Mouse (Mus musculus): ENCODE data around the gene Ifng. TPM values are rescaled to one million over a fixed set of nuclear protein-coding genes. Genes with fewer than 3 reads are reported as not detected.

The Ifng gene
- not detected in 2 replicates for polyA plus RNA-seq (2015; fragmentation: Nextera tagmentation; extraction: Ambion mirVana)

GRCm38 (mm10) chr10:118440742-118441240, at the start of gene Ifng:
Ifng (plus strand) TSS chr10:118441046.
- Histone ChIP-seq H3K9ac (no peak within 1 kb of the TSS), H3K9me3 (replicated peaks) (no peaks in the 10 kb centered on the region), H3K27me3 (no peaks in the 10 kb centered on the region), H3K4me3 (replicated peaks) (no peak within 1 kb of the TSS), H3K36me3 (replicated peaks) (no peaks in the 10 kb centered on the region), H3K4me2 (no peak within 1 kb of the TSS), H3K27ac (replicated peaks) (no peak within 1 kb of the TSS), H3K4me1 (replicated peaks) (no peaks in the 10 kb centered on the region)
- 72% methylated on average over 11 of the region's 11 CpGs for WGBS (ENCODE audit: insufficient replicate concordance)
- no peak for ATAC-seq (ENCODE audit: insufficient read depth)

GRCm38 (mm10) chr10:118399917-118400316, 40.9 kb upstream of the Ifng start:
- Histone ChIP-seq H3K9ac (no peak overlapping the region), H3K36me3 (replicated peaks) (no peaks in the 10 kb centered on the region), H3K4me2 (no peak overlapping the region), H3K4me3 (replicated peaks) (no peak overlapping the region), H3K27me3 (no peaks in the 10 kb centered on the region), H3K9me3 (replicated peaks) (no peaks in the 10 kb centered on the region), H3K27ac (replicated peaks) (no peak overlapping the region), H3K4me1 (replicated peaks) (no peaks in the 10 kb centered on the region)
- WGBS (ENCODE audit: insufficient replicate concordance), result 73% methylated on average over 16 of the region's 16 CpGs
- ATAC-seq (ENCODE audit: insufficient read depth), result no peak

- no peak for ATAC-seq (ENCODE audit: insufficient read depth)
Observed at GRCm38 (mm10) chr10:118406463-118407221, 34.2 kb upstream of the Ifng start.

GRCm38 (mm10) chr10:118411377-118411776, 29.5 kb upstream of the Ifng start:
- Histone ChIP-seq H3K9me3 (replicated peaks) (no peaks in the 10 kb centered on the region), H3K4me2 (no peak overlapping the region), H3K9ac (no peak overlapping the region), H3K27ac (replicated peaks) (no peak overlapping the region), H3K4me3 (replicated peaks) (no peak overlapping the region), H3K4me1 (replicated peaks) (no peaks in the 10 kb centered on the region), H3K27me3 (no peaks in the 10 kb centered on the region), H3K36me3 (replicated peaks) (no peaks in the 10 kb centered on the region)
- no peak for ATAC-seq (ENCODE audit: insufficient read depth)

More at GRCm38 (mm10) chr10:118406463-118407221, 34.2 kb upstream of the Ifng start:
- no peak overlapping the region for H3K4me3 ChIP-seq (replicated peaks)
- no peak overlapping the region for H3K9ac ChIP-seq
- H3K27me3 ChIP-seq, result no peaks in the 10 kb centered on the region
- no peak overlapping the region for H3K4me2 ChIP-seq
- H3K4me1 ChIP-seq (replicated peaks), result no peaks in the 10 kb centered on the region
- no peaks in the 10 kb centered on the region for H3K9me3 ChIP-seq (replicated peaks)
- WGBS (ENCODE audit: insufficient replicate concordance), result 35% methylated on average over 5 of the region's 5 CpGs
- no peak overlapping the region for H3K27ac ChIP-seq (replicated peaks)
- no peaks in the 10 kb centered on the region for H3K36me3 ChIP-seq (replicated peaks)

- Histone ChIP-seq H3K9ac (no peak overlapping the region), H3K4me2 (no peak overlapping the region), H3K4me3 (replicated peaks) (no peak overlapping the region), H3K36me3 (replicated peaks) (no peaks in the 10 kb centered on the region), H3K4me1 (replicated peaks) (no peaks in the 10 kb centered on the region), H3K27ac (replicated peaks) (no peak overlapping the region), H3K27me3 (no peaks in the 10 kb centered on the region), H3K9me3 (replicated peaks) (no peaks in the 10 kb centered on the region)
- 61% methylated on average over 5 of the region's 5 CpGs for WGBS (ENCODE audit: insufficient replicate concordance)
- no peak for ATAC-seq (ENCODE audit: insufficient read depth)
Observed at GRCm38 (mm10) chr10:118412774-118413173, 28.1 kb upstream of the Ifng start.

- 18% methylated on average over 7 of the region's 7 CpGs for WGBS (ENCODE audit: insufficient replicate concordance)
- Histone ChIP-seq H3K4me3 (replicated peaks) (no peak overlapping the region), H3K4me2 (no peak overlapping the region), H3K36me3 (replicated peaks) (no peaks in the 10 kb centered on the region), H3K27me3 (no peaks in the 10 kb centered on the region), H3K4me1 (replicated peaks) (no peaks in the 10 kb centered on the region), H3K9ac (no peak overlapping the region), H3K27ac (replicated peaks) (no peak overlapping the region), H3K9me3 (replicated peaks) (no peaks in the 10 kb centered on the region)
- ATAC-seq (ENCODE audit: insufficient read depth), result no peak
Observed at GRCm38 (mm10) chr10:118419000-118419425, 21.8 kb upstream of the Ifng start.

GRCm38 (mm10) chr10:118420896-118421295, 19.9 kb upstream of the Ifng start:
- no peak overlapping the region for H3K4me2 ChIP-seq
- no peak overlapping the region for H3K4me3 ChIP-seq (replicated peaks)
- no peaks in the 10 kb centered on the region for H3K9me3 ChIP-seq (replicated peaks)
- no peaks in the 10 kb centered on the region for H3K36me3 ChIP-seq (replicated peaks)
- no peaks in the 10 kb centered on the region for H3K4me1 ChIP-seq (replicated peaks)
- H3K27ac ChIP-seq (replicated peaks), result no peak overlapping the region
- H3K9ac ChIP-seq, result no peak overlapping the region
- H3K27me3 ChIP-seq, result no peaks in the 10 kb centered on the region
- no peak for ATAC-seq (ENCODE audit: insufficient read depth)

- no peak overlapping the region for H3K9ac ChIP-seq
- no peaks in the 10 kb centered on the region for H3K36me3 ChIP-seq (replicated peaks)
- ATAC-seq (ENCODE audit: insufficient read depth), result no peak
- no peaks in the 10 kb centered on the region for H3K9me3 ChIP-seq (replicated peaks)
- H3K4me3 ChIP-seq (replicated peaks), result no peak overlapping the region
- no peaks in the 10 kb centered on the region for H3K4me1 ChIP-seq (replicated peaks)
- H3K27ac ChIP-seq (replicated peaks), result no peak overlapping the region
- H3K27me3 ChIP-seq, result no peaks in the 10 kb centered on the region
- H3K4me2 ChIP-seq, result no peak overlapping the region
- WGBS (ENCODE audit: insufficient replicate concordance), result 59% methylated on average over 6 of the region's 6 CpGs
Observed at GRCm38 (mm10) chr10:118435501-118435900, 5.3 kb upstream of the Ifng start.

- 57% methylated on average over 3 of the region's 3 CpGs for WGBS (ENCODE audit: insufficient replicate concordance)
- no peak overlapping the region for H3K4me3 ChIP-seq (replicated peaks)
- H3K9me3 ChIP-seq (replicated peaks), result no peaks in the 10 kb centered on the region
- no peaks in the 10 kb centered on the region for H3K27me3 ChIP-seq
- no peaks in the 10 kb centered on the region for H3K36me3 ChIP-seq (replicated peaks)
- H3K27ac ChIP-seq (replicated peaks), result no peak overlapping the region
- no peak overlapping the region for H3K9ac ChIP-seq
- H3K4me2 ChIP-seq, result no peak overlapping the region
- ATAC-seq (ENCODE audit: insufficient read depth), result no peak
- H3K4me1 ChIP-seq (replicated peaks), result no peaks in the 10 kb centered on the region
Observed at GRCm38 (mm10) chr10:118441898-118442297, 1.1 kb downstream of the Ifng start.

- no peak overlapping the region for H3K9ac ChIP-seq
- no peak overlapping the region for H3K4me2 ChIP-seq
- H3K27me3 ChIP-seq, result no peaks in the 10 kb centered on the region
- H3K27ac ChIP-seq (replicated peaks), result no peak overlapping the region
- WGBS (ENCODE audit: insufficient replicate concordance), result 56% methylated on average over 6 of the region's 6 CpGs
- ATAC-seq (ENCODE audit: insufficient read depth), result no peak
- H3K36me3 ChIP-seq (replicated peaks), result no peaks in the 10 kb centered on the region
- H3K9me3 ChIP-seq (replicated peaks), result no peaks in the 10 kb centered on the region
- H3K4me1 ChIP-seq (replicated peaks), result no peaks in the 10 kb centered on the region
- H3K4me3 ChIP-seq (replicated peaks), result no peak overlapping the region
Observed at GRCm38 (mm10) chr10:118442999-118443398, 2.2 kb downstream of the Ifng start.

GRCm38 (mm10) chr10:118445021-118445420, 4.2 kb downstream of the Ifng start:
- no peak overlapping the region for H3K4me3 ChIP-seq (replicated peaks)
- H3K36me3 ChIP-seq (replicated peaks), result no peaks in the 10 kb centered on the region
- no peak overlapping the region for H3K9ac ChIP-seq
- no peaks in the 10 kb centered on the region for H3K9me3 ChIP-seq (replicated peaks)
- H3K4me1 ChIP-seq (replicated peaks), result no peaks in the 10 kb centered on the region
- 78% methylated on average over 6 of the region's 6 CpGs for WGBS (ENCODE audit: insufficient replicate concordance)
- H3K27ac ChIP-seq (replicated peaks), result no peak overlapping the region
- no peak for ATAC-seq (ENCODE audit: insufficient read depth)
- H3K27me3 ChIP-seq, result no peaks in the 10 kb centered on the region
- no peak overlapping the region for H3K4me2 ChIP-seq

- 69% methylated on average over 8 of the region's 8 CpGs for WGBS (ENCODE audit: insufficient replicate concordance)
- no peaks in the 10 kb centered on the region for H3K36me3 ChIP-seq (replicated peaks)
- ATAC-seq (ENCODE audit: insufficient read depth), result no peak
- no peak overlapping the region for H3K9ac ChIP-seq
- H3K4me2 ChIP-seq, result no peak overlapping the region
- no peaks in the 10 kb centered on the region for H3K4me1 ChIP-seq (replicated peaks)
- H3K27ac ChIP-seq (replicated peaks), result no peak overlapping the region
- H3K27me3 ChIP-seq, result no peaks in the 10 kb centered on the region
- H3K9me3 ChIP-seq (replicated peaks), result no peaks in the 10 kb centered on the region
- H3K4me3 ChIP-seq (replicated peaks), result no peak overlapping the region
Observed at GRCm38 (mm10) chr10:118445502-118445901, 4.7 kb downstream of the Ifng start.
